Mouse (Mus musculus) granulocyte monocyte progenitor cell, adult 5-6 weeks (primary cell): Measurements from ENCODE around the gene Ryr2. TPM values are rescaled to one million over a fixed set of nuclear protein-coding genes. Genes with fewer than 3 reads are reported as not detected.
A peak's percentile ranks its signal among the peaks of the same experiment; 100 is the strongest.
"Not testable (repeated sequence)": the region's sequence is repeated elsewhere in the genome, so short reads cannot be mapped to it uniquely, and the experiment has no call there.

ENCODE experiments used
- ATAC-seq: replicated peaks from 2 replicates; pipeline ENCODE4 v1.8.0; 2016; ENCODE audit warnings: mild to moderate bottlenecking, moderate TSS enrichment, inconsistent platforms; ENCODE audit not compliant: poor library complexity, severe bottlenecking
- total RNA-seq, 2 experiments: library from RNA; stranded (forward) in 1 of 2; stranded (reverse) in 1 of 2; fragments of 200-712, 200-1000 nt in 1 of 2; fragments of >200 nt in 1 of 2; fragmentation: Nextera tagmentation in 1 of 2; gene quantifications; 2 replicates each; pipeline ENCODE4 v1.2.3; 2014 to 2017

The Ryr2 gene
- total RNA-seq, 2 experiments from 2014 or later = not detected

GRCm38 (mm10) chr13:11959488-11960174 lies 147.1 kb downstream of the Ryr2 start:
- peak; percentile 16; the same call in 1 of the 2 replicates for ATAC-seq

- peak; percentile 78 for ATAC-seq
These were observed 147.9 kb downstream of the Ryr2 start for GRCm38 (mm10) chr13:11958854-11959253.

DNA sequence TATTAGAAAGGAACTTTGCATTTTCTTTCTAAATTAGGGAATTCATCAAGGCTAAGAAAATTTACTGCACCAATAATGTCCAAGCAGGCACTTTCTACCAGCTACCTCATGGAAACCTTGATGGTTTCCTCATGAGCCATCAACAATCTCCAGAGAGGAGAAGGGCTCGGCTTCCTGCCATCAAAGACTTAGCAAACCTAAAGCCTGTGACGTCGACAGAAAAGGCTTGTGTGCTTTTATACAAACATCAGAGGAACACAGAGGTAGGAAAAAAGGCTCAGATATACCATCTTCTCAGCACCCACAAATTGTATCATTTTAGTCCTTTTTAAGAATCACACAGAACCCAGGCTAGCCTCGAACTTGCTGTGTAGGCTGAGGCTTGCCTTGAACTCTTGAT lies 148.5 kb downstream of the Ryr2 start:
- no peak for ATAC-seq

- ATAC-seq = no peak
These were observed 154.8 kb downstream of the Ryr2 start for GRCm38 (mm10) chr13:11951951-11952350.

GRCm38 (mm10) chr13:11945740-11946139 lies 161.0 kb downstream of the Ryr2 start:
- no peak for ATAC-seq

DNA sequence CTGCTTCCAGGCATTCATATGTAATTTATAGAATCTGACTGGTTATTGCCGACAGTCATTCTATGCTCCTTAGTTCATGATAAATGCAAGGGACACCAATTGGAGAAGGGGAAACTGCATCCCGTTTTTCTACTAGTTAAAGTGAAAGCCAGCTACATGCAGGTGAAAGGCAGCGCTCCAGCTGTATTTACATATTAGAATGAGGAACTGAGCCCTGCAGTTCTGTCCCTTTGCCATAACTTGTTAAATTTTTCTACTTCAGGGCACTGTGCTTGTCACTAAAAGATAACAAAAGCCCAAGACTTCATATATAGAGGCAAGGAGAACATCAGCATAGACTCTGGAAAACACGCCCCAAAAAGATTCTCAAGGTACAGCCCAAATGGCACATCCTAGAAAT lies 165.0 kb downstream of the Ryr2 start:
- ATAC-seq = no peak

DNA sequence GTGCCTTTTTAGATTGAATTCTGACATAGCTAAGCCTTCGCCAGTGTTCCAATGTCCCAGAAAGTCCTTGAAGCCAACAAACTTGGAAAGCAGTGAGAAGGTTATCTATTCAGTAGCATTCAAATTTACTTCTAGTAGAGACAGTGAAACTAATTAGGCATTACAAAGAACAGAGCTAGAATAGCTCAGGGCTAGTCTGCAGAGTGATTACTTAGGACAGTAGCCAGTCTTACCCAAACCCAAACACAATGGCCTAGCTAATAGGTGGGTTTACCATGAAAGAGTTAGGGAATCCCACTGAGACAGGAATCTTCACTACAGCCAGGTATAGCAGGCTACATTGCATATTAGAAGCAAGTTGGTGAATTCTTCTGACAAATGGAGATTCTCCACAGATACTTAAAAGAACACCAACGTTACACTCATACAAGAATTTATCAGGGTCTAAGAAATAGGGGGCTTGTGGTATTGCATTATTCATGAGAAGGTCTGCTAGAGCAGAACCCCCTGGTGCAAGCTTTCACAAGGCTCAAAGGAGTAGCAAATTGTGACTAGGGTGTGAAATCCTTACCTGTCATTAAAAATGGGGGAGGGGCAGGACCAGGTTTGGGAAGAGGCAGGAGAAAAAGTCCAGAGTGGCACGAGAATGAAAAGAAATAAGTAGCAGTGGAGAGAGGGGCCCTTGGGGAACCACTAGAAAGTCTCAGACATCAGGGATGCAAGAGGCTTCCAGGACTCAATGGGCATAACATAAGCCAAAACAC lies 172.3 kb downstream of the Ryr2 start:
- ATAC-seq = not testable (repeated sequence)

DNA sequence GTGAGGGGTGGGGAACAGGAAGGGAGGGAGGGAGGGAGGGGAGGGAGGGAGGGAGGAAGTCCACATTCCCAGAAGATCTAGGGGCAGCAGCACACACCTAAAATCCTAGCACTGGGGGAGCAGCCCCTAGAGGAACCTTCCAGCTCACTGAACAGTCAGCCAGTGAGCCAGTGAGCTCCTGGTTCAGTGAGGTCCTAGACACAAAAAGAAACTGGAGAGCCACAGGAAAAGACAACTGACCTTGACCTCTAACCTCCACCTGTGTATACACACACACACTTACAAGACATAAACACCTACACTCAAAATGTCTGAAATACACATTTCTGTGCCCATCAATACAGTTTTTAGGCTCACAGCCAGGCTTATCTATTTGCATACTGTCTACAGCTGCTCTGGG lies 173.4 kb downstream of the Ryr2 start:
- no peak for ATAC-seq

GRCm38 (mm10) chr13:11928709-11929108 lies 178.0 kb downstream of the Ryr2 start:
- no peak for ATAC-seq

DNA sequence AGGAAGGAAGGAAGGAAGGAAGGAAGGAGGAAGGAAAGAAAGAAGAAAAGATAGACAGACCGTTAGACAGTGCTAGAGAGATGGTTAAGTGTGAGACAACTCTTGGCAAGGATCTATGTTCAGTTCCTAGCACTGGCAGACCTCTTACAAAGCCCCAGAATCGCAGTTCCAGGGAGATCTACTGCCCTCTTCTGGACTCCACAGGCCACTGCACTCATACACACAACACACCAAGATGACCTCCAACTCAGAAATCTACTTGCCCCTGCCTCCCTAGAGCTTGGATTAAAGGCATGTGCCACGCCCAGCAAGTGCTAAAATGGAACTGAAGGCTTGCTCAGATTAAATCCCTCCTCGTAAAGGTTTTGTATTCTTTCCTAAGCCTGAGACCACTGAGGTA lies 179.0 kb downstream of the Ryr2 start:
- no peak for ATAC-seq

GRCm38 (mm10) chr13:11926720-11927500 lies 179.8 kb downstream of the Ryr2 start:
- ATAC-seq = no peak

- no peak for ATAC-seq
These were observed 180.5 kb downstream of the Ryr2 start for GRCm38 (mm10) chr13:11926215-11926614.

GRCm38 (mm10) chr13:11924732-11925131 lies 182.0 kb downstream of the Ryr2 start:
- ATAC-seq = no peak

DNA sequence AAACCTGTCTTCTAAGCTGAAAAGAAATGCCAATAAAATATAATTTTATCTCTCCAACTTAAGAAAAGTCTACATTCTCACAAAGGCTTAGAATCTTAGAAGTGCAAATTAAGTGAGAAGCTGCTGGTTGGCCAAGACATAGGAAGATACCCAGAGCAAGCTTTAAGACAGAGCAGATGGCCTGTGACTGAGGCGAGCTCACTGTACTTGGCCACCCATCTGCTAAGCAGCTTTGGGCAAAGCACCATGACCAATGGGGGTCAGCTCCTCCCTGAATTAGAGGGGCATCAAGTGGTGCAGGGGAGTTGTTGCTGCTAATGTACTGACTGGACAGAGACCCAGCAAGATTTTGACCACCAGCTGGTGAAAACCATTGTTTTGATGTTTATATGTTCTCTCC lies 186.2 kb downstream of the Ryr2 start:
- ATAC-seq = no peak

DNA sequence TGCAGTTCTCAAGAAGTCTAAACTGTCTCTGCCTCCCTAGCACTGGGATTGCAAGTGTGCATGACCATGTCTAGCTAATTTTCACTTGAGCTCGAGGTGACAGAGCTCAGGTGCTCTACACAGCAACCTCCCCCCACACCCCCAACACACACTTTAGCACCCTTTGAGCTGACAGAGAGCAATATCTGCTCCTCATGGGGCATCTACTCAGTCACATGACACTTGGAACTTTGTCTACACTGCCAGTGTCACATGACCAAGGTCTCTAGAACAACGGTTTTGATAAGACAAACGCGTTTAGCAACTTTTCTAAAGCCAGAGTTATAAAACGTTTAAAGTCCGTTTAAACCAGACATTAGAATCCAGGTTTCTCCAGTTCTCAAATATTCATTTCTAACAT lies 187.3 kb downstream of the Ryr2 start:
- ATAC-seq = no peak

- ATAC-seq = no peak
These were observed 191.1 kb downstream of the Ryr2 start for GRCm38 (mm10) chr13:11915619-11916018.

DNA sequence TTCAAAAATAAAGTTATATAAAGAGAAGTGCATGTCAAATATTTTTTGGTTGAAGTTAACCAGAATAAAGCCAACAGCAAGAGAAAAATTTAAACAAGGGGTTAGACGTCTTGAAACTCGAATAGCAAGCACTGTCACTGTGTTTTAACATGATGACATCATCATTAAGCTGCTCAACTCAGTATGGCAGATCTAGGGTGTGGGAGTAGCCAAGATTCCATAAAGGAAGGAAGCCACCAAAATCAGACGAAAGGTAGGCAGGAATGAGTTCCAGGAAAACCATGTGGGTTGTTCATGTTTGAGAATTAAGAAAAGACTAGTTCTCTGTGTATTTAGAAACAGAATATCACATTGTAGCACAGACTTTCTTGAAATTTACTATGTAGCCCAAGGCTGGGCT lies 192.1 kb downstream of the Ryr2 start:
- ATAC-seq = no peak

- no peak for ATAC-seq
These were observed 194.5 kb downstream of the Ryr2 start for GRCm38 (mm10) chr13:11912208-11912607.

GRCm38 (mm10) chr13:11908123-11908522 lies 198.6 kb downstream of the Ryr2 start:
- no peak for ATAC-seq

- no peak for ATAC-seq
These were observed 201.6 kb downstream of the Ryr2 start for GRCm38 (mm10) chr13:11905126-11905525.

DNA sequence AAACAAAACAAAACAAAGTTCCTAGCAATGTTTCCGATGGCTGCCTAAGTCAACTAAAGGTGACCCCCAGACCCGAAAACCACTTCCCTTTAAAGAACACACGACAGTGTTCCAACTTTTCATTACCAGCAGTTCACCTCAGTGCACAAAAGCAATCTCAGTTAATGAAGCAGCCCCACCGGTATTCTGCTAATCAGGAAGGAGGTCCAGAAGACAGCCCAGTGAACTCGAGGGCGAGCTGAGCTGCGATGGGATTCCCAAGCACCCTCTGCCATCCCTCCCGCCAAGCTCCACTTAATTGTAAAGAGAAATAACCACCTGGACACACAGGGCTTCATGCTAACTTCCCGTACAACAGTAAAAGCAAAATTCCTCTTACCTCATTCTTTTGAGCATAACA lies 203.5 kb downstream of the Ryr2 start:
- ATAC-seq = no peak
